Mouse (Mus musculus) intestine, postnatal 0 days (tissue): ENCODE data around the gene Ttc17. TPM values are rescaled to one million over a fixed set of nuclear protein-coding genes. Genes with fewer than 3 reads are reported as not detected.

ENCODE experiments used
- ATAC-seq: fragments of 200-750 bp; cut with Nextera tagmentation; 2 replicates; pipeline ENCODE4 v1.8.0; 2017; ENCODE audit warnings: mild to moderate bottlenecking, moderate TSS enrichment, moderate library complexity
- H3K27ac ChIP-seq: fragments of 300-500 bp; sonication (generic); 2 replicates; pipeline ENCODE4 v1.5.1; 2014; ENCODE audit warnings: mild to moderate bottlenecking, low read depth, low read length, moderate library complexity
- H3K27me3 ChIP-seq: fragments of 300-500 bp; sonication (generic); replicated peaks from 2 replicates; pipeline ENCODE4 v1.6.1; 2014; ENCODE audit warnings: low read length, mixed read lengths; ENCODE audit not compliant: control insufficient read depth, insufficient read depth
- H3K36me3 ChIP-seq: fragments of 300-500 bp; sonication (generic); 2 replicates; pipeline ENCODE4 v1.6.1; 2014; ENCODE audit warnings: mild to moderate bottlenecking, moderate library complexity; ENCODE audit not compliant: control insufficient read depth, insufficient read depth
- H3K4me1 ChIP-seq: fragments of 300-500 bp; sonication (generic); replicated peaks from 2 replicates; pipeline ENCODE4 v1.6.1; 2014; ENCODE audit warnings: antibody characterized with exemption, low read length, mixed read lengths; ENCODE audit not compliant: control insufficient read depth, insufficient read depth
- H3K4me2 ChIP-seq: fragments of 300-500 bp; sonication (generic); replicated peaks from 2 replicates; pipeline ENCODE4 v1.6.1; 2014; ENCODE audit warnings: low read depth, mild to moderate bottlenecking, moderate library complexity
- H3K4me3 ChIP-seq: fragments of 300-500 bp; sonication (generic); 2 replicates; pipeline ENCODE4 v1.5.1; 2014; ENCODE audit warnings: low read depth, low read length
- H3K9ac ChIP-seq: fragments of 300-500 bp; sonication (generic); 2 replicates; pipeline ENCODE4 v1.6.1; 2014; ENCODE audit warnings: mild to moderate bottlenecking, low read depth, low read length
- H3K9me3 ChIP-seq: fragments of 300-500 bp; sonication (generic); 2 replicates; pipeline ENCODE4 v1.6.1; 2016; ENCODE audit warnings: mixed run types; ENCODE audit not compliant: control insufficient read depth
- CTCF ChIP-seq: sonication (generic); IDR thresholded peaks from 2 replicates; pipeline ENCODE4 v1.5.1; 2016; ENCODE audit warnings: low read depth, mild to moderate bottlenecking, control low read depth, antibody characterized with exemption, moderate library complexity
- WGBS: fragments of 180-500 bp; shearing (Covaris S2); extraction: QIAGEN DNeasy Blood & Tissue Kit; methylation state at CpG from one replicate; pipeline ENCODE4 v1.1.7; 2014; 5-methylcytosine and 5-hydroxymethylcytosine counted together
- polyA plus RNA-seq: library from polyadenylated mRNA; unstranded; fragments of >200 nt; fragmentation: Nextera tagmentation; extraction: Ambion mirVana; gene quantifications from 2 replicates; pipeline ENCODE4 v1.2.1, GENCODE M21; 2015

Ttc17 gene
- polyA plus RNA-seq, 1 experiment from 2014 or later: 9.7 TPM

- no peak overlapping the region for H3K27ac ChIP-seq
- no peak for TF ChIP-seq CTCF
- H3K4me3 ChIP-seq: no peak overlapping the region
- H3K4me1 ChIP-seq: no peaks in the 10 kb centered on the region
- H3K36me3 ChIP-seq: peaks cover 63% of the 10 kb centered on the region
- WGBS: 91% methylated on average over 5 of the region's 5 CpGs
- no peak overlapping the region for H3K9ac ChIP-seq
- H3K9me3 ChIP-seq: no peaks in the 10 kb centered on the region
- H3K4me2 ChIP-seq: no peak overlapping the region
- no peak for ATAC-seq
- H3K27me3 ChIP-seq: no peaks in the 10 kb centered on the region
Observed at GRCm38 (mm10) chr2:94339495-94339894, 67.0 kb downstream of the Ttc17 start.

- Histone ChIP-seq H3K9me3 (no peaks in the 10 kb centered on the region), H3K4me1 (no peaks in the 10 kb centered on the region), H3K27me3 (no peaks in the 10 kb centered on the region), H3K27ac (no peak overlapping the region), H3K4me2 (no peak overlapping the region), H3K9ac (no peak overlapping the region), H3K4me3 (no peak overlapping the region), H3K36me3 (peaks cover 51% of the 10 kb centered on the region)
- no peak for TF ChIP-seq CTCF
- ATAC-seq: no peak
- 96% methylated on average over 9 of the region's 9 CpGs for WGBS
Observed at GRCm38 (mm10) chr2:94336336-94336735, 70.2 kb downstream of the Ttc17 start.

- no peak for TF ChIP-seq CTCF
- Histone ChIP-seq H3K9ac (no peak overlapping the region), H3K4me3 (no peak overlapping the region), H3K4me2 (no peak overlapping the region), H3K9me3 (no peaks in the 10 kb centered on the region), H3K27me3 (no peaks in the 10 kb centered on the region), H3K4me1 (no peaks in the 10 kb centered on the region), H3K27ac (no peak overlapping the region), H3K36me3 (peaks cover 54% of the 10 kb centered on the region)
- WGBS: 57% methylated on average over 2 of the region's 2 CpGs
- ATAC-seq: no peak
Observed at GRCm38 (mm10) chr2:94334742-94335046, 71.8 kb downstream of the Ttc17 start.

GRCm38 (mm10) chr2:94333841-94334741 lies 72.4 kb downstream of the Ttc17 start:
- no peak overlapping the region for H3K4me3 ChIP-seq
- H3K36me3 ChIP-seq: peaks cover 56% of the 10 kb centered on the region
- 87% methylated on average over 14 of the region's 14 CpGs for WGBS
- H3K4me2 ChIP-seq: no peak overlapping the region
- no peaks in the 10 kb centered on the region for H3K9me3 ChIP-seq
- no peaks in the 10 kb centered on the region for H3K4me1 ChIP-seq
- no peak for TF ChIP-seq CTCF
- no peak for ATAC-seq
- no peaks in the 10 kb centered on the region for H3K27me3 ChIP-seq
- no peak overlapping the region for H3K9ac ChIP-seq
- H3K27ac ChIP-seq: no peak overlapping the region

GRCm38 (mm10) chr2:94333086-94333485 lies 73.4 kb downstream of the Ttc17 start:
- no peak for TF ChIP-seq CTCF
- Histone ChIP-seq H3K4me3 (no peak overlapping the region), H3K4me1 (no peaks in the 10 kb centered on the region), H3K27me3 (no peaks in the 10 kb centered on the region), H3K4me2 (no peak overlapping the region), H3K36me3 (peaks cover 61% of the 10 kb centered on the region), H3K9ac (no peak overlapping the region), H3K9me3 (no peaks in the 10 kb centered on the region), H3K27ac (no peak overlapping the region)
- 90% methylated on average over 2 of the region's 2 CpGs for WGBS
- no peak for ATAC-seq

GRCm38 (mm10) chr2:94329336-94329735 lies 77.2 kb downstream of the Ttc17 start:
- no peak for TF ChIP-seq CTCF
- Histone ChIP-seq H3K36me3 (peaks cover 69% of the 10 kb centered on the region), H3K9me3 (no peaks in the 10 kb centered on the region), H3K27me3 (no peaks in the 10 kb centered on the region), H3K4me1 (no peaks in the 10 kb centered on the region), H3K9ac (no peak overlapping the region), H3K27ac (no peak overlapping the region), H3K4me2 (no peak overlapping the region), H3K4me3 (no peak overlapping the region)
- no peak for ATAC-seq
- WGBS: 90% methylated on average over 13 of the region's 13 CpGs
